Mouse (Mus musculus) neural tube, embryonic 10.5 days (tissue): ENCODE results near the gene Fgfr2.
A peak's percentile ranks its signal among the peaks of the same experiment; 100 is the strongest.

Experiments
- DNase-seq: peaks from one replicate; pipeline ENCODE4 v3.0.0-alpha.2; 2017; ENCODE audit warnings: low spot score; ENCODE audit errors: extremely low spot score

Fgfr2 gene

DNA sequence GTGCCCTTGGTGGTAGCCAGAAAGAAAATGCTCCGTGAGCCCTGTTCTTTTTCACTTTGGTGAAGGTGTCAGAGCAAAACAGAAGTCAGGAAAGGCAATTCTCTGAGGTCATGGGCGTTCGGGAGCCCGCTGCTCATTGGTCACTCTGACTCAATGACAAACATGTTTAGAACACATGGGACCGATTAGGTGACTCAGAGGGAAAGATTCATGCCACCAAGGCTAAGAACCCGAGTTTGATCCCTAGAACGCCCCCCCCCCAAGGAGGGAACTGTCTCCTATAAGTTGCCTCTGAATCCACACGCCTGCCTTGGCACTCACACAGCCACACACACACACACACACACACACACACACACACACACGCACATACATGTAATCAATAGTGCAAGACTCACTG is 2329.5 kb downstream of the Fgfr2 start:
- no peak for DNase-seq

DNA sequence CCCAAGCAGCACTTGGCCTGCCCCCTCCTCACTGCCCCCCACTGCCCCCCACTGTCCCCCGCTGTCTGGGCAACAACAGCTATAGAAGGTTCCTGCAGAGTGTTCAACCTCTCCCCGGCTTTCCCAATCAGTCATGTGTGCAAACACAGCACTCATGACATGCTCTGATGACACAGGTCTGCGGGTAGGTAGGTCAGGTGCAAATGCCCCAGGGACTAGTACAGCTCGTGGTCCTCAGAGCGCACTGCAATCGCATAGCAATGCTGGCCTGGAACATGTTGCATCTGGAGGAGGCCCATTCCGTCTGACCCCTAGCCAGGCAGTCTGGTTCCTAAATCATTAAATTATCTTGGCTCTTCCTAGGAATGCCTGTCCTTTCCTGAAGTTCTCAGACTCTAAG is 2333.7 kb downstream of the Fgfr2 start:
- DNase-seq: no peak

DNA sequence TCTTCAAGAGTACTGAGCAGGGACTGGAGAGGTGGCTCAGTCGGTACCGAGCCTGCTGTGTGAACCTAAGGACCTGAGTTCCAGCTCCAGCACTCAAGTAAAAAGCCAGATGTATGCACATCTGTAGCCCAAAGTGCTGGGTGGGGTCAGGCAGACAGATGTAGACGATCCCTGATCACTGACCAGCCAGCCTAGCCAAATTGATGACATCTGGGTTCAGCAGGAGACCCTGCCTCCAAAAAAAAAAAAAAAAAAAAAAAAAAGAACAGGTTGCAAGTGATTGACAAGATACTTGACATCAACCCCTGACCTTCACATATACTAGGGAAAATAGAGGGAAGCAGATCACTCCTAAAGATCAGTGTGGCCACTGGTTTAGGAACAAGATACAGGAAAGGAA is 2334.2 kb downstream of the Fgfr2 start:
- no peak for DNase-seq

DNA sequence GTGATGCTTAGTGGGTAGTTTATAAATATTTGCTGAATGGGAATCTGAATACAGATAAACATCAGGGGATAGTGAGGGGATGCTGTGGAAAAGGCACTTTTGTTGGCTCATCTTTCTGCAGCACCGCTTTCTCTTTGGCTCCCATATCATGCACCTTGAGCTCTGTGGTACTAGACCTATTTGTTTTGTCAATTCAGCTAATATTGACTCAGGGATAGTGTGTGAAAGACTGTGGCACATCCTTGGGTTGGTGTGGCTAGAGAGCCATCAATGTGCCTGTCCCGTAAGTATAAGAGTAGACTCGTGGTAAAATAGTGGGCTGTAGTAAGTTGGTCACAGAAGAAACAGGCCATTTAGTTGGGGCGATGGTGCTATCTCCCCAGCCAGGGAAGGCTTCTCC is 2335.6 kb downstream of the Fgfr2 start:
- no peak for DNase-seq

DNA sequence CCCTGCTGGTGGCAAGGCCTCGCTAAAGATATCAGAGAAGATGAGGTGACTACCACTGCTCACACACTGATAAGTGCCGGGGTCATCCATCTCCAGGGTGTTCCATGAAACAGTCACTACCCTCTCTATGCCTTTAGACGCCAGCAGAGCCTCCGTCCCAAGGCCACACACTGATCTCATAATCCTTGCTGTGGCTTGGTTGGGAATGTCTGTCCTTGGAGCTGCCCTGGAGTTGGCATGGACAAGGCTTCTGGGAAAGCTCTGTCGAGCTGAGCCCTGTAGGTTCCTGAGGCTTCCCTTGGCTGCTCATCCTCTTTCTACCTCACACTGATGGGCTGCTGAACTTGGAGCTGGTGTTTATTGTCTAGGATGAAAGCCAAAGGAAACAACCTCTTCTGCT is 2336.4 kb downstream of the Fgfr2 start:
- DNase-seq: no peak

DNA sequence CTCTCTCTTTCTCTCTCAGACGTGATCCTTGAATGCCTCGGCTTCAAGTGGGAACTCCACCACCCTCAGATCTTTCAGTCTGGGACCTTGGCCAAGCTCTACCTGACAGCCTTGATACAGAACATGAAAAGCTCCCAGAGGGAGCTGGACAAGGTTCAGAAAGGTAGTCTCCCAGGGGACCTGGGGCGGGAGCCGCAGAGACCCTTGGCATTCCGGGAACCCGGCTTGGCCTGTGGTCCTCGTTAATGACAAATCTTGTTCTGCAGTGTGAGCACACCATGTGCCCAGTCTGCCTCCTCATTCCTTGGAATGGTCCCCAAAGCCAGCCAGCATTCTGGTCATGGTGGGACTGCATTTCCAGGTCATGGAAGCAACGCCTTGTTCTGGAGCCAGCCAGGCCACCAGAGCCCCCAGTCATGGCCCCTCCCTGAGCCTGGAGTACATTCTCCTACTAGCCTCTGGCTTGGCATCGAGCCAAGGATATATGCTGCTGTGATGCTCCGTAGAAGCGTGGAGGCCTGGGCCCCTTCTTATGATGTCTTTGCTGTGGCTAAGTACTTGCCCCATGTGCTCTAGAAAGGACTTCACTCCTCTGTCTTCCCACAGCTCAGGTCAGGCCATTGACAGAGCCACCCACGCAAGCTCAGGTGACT is 2337.1 kb downstream of the Fgfr2 start:
- no peak for DNase-seq

DNA sequence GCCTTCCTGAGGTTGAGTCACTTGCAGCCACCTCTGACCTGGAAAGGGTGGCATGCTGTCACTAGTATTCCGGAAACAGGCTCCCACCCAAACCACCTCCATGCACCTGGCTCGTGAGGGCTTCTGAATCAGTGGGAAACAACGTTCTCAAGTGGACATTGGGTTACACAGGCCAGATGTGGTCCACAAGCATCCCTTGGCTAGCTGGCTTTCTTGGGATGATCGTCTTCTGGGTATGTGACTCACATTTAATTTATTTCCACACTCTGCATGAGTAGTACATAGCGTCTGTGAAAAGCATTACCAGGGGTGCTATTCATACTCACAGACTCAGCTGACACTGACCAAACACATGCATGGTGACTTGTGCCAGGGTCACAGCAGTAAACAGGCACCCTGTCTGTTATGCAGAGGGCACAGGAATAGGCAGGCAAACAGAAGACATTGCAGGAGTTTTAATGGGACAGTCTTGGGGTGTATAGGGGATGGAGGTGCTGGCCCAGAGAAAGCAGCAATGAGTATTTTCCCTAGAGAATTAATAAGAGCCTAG is 2340.6 kb downstream of the Fgfr2 start:
- DNase-seq: no peak

DNA sequence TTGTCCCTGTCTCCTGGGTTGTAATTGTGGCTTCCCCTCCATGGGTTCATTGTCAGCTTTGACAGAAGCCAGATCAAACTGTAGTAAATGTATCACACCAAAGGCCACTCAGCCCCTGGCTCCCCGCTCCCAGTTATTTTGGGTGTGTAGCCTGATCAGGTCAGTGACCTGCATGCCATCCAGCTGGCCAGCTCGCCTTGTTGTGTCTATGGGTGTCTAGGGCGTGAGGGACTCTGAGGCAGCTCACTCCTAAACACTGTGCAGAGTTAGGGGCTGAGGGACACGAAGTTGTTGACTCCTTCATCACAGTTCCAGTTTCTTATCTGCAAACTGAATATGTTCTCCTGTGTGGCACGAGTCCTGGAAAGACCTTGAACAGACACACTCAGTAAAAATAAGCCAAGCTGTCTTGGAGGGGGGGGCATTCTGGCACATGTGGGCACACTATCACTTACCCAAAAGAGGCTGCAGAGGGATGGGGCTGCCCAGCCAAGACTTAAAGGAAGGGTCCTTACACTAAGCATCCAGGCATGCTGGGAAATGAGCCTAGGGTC is 2342.2 kb downstream of the Fgfr2 start:
- no peak for DNase-seq

DNA sequence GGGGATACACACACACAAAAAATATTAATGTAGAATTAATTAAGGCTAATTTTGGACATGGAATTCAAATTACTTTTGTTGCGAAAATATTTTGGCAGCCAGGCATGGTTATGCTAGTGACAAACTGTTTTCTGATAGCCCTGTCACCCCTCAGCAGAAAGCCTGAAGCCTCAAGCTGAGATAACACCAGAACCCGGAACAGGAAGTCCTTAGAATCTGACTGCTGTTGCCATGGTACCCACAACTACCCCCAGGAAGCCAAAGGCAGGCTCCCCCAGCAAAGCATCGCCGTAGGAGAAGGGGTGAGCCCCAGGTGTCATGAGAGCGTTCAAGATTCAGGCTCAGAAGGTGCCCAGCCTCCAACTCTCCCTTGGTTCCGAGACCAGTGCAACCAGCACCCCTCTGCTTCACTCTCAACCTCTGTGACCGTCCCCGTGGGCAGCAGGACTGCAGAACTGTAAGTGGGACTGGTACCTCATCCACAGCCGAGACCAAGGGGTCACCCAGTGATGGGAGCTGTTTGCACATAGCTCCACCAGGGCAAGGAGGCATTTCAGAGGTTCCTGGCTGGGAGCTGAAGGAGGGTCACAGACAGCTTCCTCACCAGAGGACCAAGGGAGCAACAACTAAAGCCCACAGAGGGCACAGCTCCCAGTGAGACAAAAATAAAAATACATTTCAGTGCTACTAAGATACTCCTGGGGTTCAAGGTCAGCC is 2349.1 kb downstream of the Fgfr2 start, which contains the start of gene Btbd16:
Btbd16 (plus strand) TSS at position 156 of the 717 bp plus-strand sequence.
- DNase-seq: no peak

DNA sequence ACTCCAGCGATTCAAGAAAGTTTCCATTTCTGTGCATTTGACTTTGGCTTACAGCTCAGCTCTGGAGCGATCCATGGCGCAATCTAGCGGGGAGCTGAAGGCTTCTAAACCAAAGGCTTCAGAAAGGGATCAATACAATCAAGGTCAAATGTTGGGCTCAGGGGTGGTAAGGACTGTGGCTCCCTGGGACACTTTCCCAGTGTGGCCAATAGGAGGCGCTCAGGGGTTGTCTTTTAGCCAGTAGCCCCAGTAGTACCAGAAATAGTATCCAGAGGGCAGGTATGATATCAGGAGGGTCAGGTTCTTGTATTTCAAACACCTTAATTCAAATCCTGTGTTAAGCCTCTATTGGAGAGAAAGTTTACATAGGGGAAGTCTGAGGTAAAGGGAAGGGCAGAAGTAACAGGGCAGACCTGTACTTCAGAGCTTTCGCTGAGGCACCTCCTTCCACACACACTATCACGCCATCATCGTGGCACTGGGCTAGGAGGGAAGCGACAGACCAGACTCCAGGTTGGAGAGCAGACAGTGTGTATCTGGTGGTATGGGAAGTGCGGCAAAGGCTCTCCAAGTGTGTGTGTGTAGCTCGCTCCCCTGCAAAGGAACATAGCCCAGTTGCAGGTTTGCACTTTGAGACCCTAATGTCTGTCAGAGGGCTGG is 2349.8 kb downstream of the Fgfr2 start:
- peak; percentile 48 for DNase-seq

DNA sequence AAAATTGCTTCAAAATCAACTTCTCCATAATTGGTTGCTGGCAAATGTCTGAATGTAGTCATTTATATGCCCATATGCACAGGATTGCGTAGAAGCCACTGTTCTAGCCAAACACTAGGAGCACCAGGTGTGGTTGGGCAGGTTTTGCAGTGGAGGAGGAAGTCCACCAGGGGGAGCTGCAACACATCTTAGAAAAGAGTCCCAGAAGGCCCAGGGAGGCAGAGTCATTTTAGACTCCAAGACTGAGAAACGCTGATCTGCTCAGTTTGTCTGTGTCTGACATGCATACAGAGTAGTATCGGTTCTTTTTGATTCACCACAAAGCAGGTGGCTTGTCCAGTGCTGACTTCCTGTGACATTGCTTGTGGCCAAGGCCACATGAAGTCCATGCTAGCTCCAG is 2352.4 kb downstream of the Fgfr2 start:
- peak; percentile 80 for DNase-seq

DNA sequence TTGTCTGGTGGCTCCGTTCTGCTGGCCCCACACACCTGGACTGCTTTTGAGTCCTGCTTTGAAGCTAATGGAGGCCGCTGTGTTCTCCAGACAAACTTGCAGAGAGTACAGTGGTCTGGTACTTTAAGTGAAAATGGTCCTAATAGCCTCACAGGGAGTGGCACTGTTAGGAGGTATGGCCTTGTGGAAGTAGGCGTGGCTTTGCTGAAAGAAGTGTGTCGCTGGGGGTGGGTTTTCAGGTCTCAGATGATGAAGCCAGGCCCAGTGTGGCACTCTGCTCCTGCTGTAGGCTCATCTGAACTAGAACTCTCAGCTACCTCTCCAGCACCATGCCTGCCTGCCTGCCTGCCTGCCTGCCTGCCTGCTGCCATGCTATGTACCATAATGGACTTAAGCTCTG is 2355.0 kb downstream of the Fgfr2 start:
- DNase-seq: no peak

DNA sequence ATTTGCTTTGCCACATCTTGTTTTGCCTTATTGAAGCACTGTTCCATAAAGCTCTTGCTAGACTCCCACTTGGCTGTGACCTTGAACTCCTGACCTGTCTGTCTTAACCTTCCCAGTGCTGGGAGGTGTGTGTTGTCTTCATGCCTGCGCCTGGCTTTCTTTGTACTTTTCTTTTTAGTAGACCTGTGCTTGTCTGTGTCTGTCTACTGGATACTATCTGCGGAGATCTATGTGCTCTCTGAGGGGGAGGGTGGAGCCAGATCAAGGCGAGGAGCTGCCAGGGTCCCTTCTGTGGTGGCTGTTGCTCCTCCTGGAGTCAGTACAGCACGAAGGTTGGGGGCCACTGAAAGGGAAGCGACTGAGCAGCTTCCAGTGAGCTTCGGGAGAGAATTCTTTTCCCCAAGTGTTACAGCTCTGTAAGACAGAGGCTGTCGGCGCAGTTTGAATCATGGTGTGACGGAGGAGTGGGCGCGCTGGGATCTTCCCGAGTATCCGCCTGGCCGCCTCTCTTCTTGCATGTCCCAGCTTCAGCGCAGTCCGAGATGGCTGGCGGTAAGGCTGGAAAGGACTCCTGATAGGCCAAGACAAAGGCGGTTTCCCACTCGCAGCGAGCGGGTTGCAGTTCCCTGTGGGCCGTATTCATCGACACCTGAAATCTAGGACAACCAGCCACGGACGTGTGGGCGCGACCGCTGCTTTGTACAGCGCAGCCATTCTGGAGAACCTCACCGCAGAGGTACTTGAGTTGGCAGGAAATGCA is 2356.6 kb downstream of the Fgfr2 start:
- no peak for DNase-seq

DNA sequence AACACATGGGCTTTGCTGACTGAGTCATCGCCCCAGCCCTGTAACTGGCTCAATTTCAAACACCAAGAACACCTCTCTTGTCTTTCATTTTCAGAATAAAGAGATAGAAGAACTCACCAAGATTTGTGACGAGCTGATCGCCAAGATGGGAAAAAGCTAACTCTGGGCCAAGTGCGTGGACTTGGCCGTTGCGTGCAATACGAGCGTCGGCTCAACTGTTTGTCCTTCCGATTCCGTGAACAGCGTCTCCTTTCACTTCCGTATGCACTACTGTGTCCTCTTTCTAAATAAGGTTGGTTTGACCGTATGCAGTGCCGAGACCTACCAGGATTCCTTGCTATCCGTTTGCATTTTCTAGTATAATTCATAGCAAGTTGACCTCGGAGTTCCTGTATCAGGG is 2359.0 kb downstream of the Fgfr2 start:
- no peak for DNase-seq

DNA sequence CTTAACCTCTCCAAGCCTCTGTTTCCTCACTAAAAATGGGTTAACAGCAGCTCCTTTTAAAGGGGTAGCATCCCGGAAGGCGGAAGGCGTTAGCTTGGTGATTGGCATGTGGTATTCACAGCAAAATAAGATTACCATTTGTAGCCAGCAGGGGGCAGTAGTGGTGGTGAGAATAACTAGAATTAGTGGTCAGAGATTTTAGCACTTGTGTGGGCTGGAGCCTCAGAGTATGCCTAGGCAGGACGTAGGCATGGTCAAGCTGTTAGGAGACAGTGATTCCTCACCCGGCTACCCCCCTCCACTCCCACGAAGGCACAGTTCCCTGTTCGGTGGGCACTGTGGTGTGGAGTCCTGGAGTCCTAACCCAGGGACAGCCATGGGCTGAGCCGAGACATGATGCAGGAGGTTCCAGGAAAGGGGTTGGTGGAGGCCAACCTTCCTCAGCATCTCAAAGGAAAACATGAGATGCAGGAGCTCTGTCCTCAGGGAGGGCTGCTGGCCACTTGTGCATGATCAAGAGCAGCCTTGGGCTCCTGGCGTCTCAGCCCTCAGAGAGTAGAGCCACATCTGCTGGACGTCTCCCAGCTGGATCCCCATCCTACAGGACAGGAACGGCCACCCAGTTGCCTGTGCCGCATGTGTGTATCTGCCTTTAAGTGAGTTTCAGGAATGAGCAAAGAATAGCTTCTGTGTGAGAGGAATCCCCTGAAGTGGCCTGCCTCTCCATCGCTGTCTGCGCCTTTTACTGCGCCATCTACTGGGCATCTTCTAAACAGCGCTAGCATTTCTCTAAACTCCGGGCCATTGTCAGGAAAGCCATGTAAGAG is 2360.9 kb downstream of the Fgfr2 start:
- peak; percentile 67 for DNase-seq

DNA sequence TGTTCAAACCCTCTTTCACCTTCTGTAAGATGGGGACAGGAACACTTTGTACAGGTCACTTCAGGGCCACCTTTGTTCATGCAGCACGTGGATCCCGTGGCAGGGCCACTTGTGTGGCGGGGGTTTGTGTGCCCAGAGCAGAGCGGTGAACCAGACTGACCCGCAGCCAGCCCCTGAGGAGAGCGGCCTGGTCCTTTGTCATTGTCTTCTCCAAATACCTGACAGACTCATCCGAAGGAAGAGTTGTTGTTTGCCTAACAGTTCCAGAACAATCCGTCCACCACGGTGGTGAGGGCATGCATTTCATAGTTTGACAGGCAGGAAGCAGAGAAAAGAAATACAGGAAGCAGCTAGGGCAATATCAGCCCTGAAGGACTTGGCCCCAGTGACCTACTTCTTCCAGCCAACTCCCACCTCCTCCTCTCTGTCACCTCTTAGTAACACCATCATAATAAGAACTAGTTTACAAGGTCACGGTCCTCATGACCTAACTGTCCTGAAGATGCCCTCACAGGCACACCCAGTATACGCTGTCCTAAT is 2365.8 kb downstream of the Fgfr2 start:
- DNase-seq: no peak

DNA sequence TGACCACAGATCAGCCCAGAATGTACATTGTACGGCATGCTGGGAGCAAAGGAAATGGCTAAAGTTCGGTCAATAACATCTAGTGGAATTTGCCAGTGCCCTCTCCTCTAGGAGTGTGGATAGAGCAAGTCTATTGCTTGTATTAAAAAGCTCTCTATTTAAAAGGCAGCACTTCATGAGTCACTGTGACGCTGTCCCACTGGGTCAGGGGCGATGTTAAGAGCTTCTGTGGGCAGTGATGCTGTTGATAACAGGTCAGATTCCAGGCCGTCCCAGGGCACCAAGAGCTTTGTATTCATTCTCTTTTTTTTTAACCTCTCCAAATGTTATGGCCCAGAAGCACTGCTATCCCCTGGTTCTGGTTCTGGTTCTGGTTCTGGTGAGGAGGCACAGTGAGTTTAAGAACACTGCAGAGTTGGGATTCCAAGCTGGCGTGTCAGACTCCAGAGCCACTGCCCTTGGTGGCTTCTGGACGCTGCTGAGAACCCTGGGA is 2366.8 kb downstream of the Fgfr2 start:
- DNase-seq: no peak

DNA sequence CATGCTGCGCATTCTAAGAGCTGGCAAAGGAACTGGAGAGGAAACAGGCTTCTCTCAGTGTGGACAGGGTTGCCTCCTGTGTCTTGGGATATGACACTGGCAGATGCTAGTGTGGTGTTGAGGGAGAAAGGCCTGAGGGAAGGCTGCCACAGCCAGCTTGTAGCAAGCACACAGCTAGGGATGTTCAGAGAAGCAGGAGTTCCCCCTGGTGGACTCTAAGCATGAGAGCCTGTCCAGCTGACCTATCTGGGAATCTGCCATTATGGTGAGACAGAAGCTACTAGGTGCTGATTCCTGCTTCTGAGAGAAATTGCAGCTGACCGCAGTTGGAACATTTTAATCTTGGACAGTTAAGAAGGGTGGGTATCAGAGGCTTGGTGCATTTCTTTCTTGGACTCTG is 2368.4 kb downstream of the Fgfr2 start:
- DNase-seq: no peak

DNA sequence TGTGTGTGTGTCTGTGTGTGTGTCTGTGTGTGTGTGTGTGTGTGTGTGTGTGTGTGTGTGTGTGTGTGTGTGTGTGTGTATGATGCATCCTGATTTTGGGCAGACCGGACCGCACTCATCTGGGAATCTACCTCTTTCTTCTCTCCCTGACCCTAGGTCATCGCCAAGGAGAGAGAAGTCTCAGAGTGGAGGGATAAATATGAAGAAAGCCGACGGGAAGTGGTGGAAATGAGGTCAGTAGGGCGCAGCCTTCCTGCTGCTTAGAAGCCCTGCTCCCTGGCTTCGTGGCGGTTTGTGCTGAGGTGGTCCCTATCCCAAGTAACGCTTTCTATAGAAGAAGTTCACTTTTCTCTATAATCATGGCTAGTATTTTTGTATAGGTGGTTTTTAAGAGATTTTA is 2371.5 kb downstream of the Fgfr2 start:
- no peak for DNase-seq
